Mouse (Mus musculus) adrenal gland, postnatal 25 days (tissue): ENCODE results near the gene Vmn1r68. TPM values are rescaled to one million over a fixed set of nuclear protein-coding genes. Genes with fewer than 3 reads are reported as not detected.

Source experiments
- DNase-seq: peaks from one replicate; pipeline ENCODE4 v3.0.0; 2021; ENCODE audit warnings: mixed read lengths
- long read RNA-seq: library from polyadenylated mRNA; stranded (forward); transcript quantifications from one replicate; pipeline ENCODE4 v2.0.0, GENCODE M21; 2021
- total RNA-seq: library from RNA; stranded (reverse); gene quantifications from 2 replicates; pipeline ENCODE4 v1.2.3, GENCODE M21; 2021

Gene Vmn1r68
- total RNA-seq = not detected in 2 replicates
- long read RNA-seq = 0 reads

DNA sequence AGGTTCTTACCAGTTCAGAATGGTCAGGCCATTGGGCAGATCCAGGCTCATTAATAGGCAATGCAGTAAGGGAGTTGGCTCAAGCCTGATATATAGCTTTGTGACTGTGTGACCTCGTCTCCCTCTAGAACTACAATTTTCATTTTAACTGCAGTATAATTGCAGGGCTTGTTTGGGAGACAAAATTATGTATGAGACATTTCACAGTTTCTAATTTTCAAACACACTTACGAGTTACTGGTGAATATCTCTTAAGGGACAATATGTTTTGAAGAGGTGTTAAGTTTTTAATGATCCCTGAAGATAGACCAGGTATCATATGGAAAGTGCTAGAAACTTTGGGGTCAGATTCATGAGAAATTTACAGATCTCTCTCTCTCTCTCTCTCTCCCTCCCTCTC lies at the start of gene Vmn1r68:
Gene Vmn1r68 (minus strand): TSS at position 101 of the 400 bp plus-strand sequence.
- DNase-seq = no peak

- DNase-seq = no peak
Observed at GRCm38 (mm10) chr7:10495578-10495977, 62.7 kb downstream of the Vmn1r68 start.

DNA sequence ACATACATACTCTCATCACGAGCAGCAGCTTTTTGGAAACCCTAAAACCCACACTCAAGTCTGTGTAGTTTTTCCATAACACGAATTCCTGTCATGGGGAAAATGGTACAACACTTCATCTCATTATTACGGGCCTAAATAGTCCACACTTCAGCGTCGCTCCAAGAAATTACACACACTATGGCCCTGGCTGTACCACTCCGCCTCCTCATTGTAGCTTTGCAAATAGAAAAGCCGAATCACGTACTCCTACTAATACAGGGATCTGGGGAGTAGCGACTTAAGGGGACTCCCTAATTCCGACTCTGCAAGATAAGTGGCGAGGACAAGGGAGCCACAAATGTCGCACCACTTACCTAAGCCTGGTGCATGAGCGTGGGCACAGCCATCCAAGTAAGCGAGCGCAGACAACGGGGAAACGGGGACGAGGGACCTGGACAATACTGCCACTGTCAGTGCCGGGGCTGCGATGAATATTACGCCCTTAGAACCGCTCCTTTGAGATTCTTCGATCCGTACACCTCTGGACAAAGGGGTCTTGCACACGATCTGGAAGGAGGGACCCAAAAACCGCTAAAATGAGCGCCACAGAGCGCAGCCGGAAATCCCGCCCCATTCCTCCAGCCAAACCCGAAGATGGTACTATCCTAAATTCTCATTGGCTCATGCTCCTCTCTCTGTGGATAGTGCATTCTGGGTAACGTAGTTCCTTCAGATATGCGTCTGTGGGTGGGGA lies 63.3 kb downstream of the Vmn1r68 start, which contains the start of gene Zik1:
Gene Zik1 (minus strand): TSS at position 609 of the 736 bp plus-strand sequence.
- peak; percentile 59 for DNase-seq

GRCm38 (mm10) chr7:10480588-10481233 lies 77.6 kb downstream of the Vmn1r68 start:
- DNase-seq = no peak

DNA sequence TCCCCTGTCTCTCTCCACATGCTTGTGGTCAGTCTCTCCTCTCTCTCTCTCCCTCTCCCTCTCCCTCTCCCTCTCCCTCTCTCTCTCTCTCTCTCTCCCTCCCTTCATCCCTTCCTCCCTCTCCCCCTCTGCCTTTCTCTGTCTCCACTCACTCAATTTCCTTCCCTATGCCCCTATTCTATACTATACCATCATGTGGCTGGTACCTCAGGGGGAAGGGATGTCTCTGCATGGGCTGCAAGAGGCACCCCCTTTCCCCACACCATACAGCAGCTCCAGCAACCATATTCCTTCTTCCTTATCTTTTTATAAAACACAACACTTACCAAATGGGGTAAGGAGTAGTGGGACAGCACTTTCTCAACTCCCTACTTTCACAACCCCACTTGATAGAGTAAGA lies 78.5 kb downstream of the Vmn1r68 start:
- DNase-seq = no peak

DNA sequence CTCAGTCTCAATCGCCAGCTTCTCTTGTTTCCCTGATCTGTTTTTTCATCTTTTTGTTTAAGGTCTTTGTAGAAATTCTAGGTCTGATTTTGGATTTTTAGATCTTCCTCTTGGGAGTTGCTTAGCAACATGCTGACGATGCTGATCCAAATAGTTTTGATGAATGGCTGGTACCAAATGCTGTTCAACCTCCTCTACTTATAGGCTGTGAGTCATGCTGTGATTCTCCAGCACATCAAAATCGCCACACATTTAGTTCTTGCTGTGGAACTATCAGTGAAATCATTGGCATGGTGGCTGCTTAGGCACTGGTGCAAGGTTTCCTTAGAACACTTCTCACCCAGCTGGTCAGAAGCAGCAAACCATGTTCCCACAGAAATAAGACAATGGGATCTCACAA lies 100.1 kb downstream of the Vmn1r68 start:
- DNase-seq = no peak

Other genes starting within 250 kb of the Vmn1r68 start
- not detected in 2 replicates for gene Vmn1r67, start 115.2 kb downstream of the Vmn1r68 start, total RNA-seq
- gene Zik1, start 63.1 kb downstream of the Vmn1r68 start, total RNA-seq = 2.6 and 3.1 TPM in 2 replicates
- not detected in 2 replicates for gene Vmn1r69, start 55.2 kb upstream of the Vmn1r68 start, total RNA-seq
- gene Vmn1r70, start 73.0 kb upstream of the Vmn1r68 start, total RNA-seq = not detected in 2 replicates
- gene Nlrp4b, start 129.3 kb upstream of the Vmn1r68 start, total RNA-seq = not detected in 2 replicates
- not detected in 2 replicates for gene Vmn1r71, start 195.9 kb upstream of the Vmn1r68 start, total RNA-seq